Mouse (Mus musculus): ENCODE measurements around the gene Trim50. TPM values are rescaled to one million over a fixed set of nuclear protein-coding genes. Genes with fewer than 3 reads are reported as not detected.
A peak's percentile ranks its signal among the peaks of the same experiment; 100 is the strongest.

The Trim50 gene
- polyA plus RNA-seq (2014; fragmentation: Nextera tagmentation; extraction: Ambion mirVana) = not detected in 2 replicates

GRCm38 (mm10) chr5:135352995-135353394 is at the start of gene Trim50:
Gene Trim50 (plus strand): TSS chr5:135353295.
- no peak within 1 kb of the TSS for H3K4me3 ChIP-seq (ENCODE audit: low read depth, low read length)
- ATAC-seq = no peak
- no peak for DNase-seq (ENCODE audit: low spot score)
- 0 out of 2 replicates have a peak, but pooled peaks cover 4% of the 10 kb centered on the region for H3K9me3 ChIP-seq (replicated peaks; ENCODE audit: control insufficient read depth, low read length)
- no peak within 1 kb of the TSS for H3K9ac ChIP-seq (ENCODE audit: low read length)
- no peaks in the 10 kb centered on the region for H3K4me1 ChIP-seq (ENCODE audit: control insufficient read depth, insufficient read depth, low read length)
- no peaks in the 10 kb centered on the region for H3K27me3 ChIP-seq (replicated peaks; ENCODE audit: control insufficient read depth, insufficient read depth, low read length)
- H3K36me3 ChIP-seq (ENCODE audit: control insufficient read depth, insufficient read depth, low read length) = no peaks in the 10 kb centered on the region
- 69% methylated on average over 9 of the region's 9 CpGs for WGBS
- H3K27ac ChIP-seq (ENCODE audit: low read depth, low read length) = no peak within 1 kb of the TSS
- H3K4me2 ChIP-seq (ENCODE audit: low read length) = no peak within 1 kb of the TSS

- Histone ChIP-seq H3K9me3 (replicated peaks; ENCODE audit: control insufficient read depth, low read length) (no peaks in the 10 kb centered on the region), H3K27ac (ENCODE audit: low read depth, low read length) (no peak overlapping the region), H3K4me1 (ENCODE audit: control insufficient read depth, insufficient read depth, low read length) (no peaks in the 10 kb centered on the region), H3K4me2 (ENCODE audit: low read length) (no peak overlapping the region), H3K36me3 (ENCODE audit: control insufficient read depth, insufficient read depth, low read length) (no peaks in the 10 kb centered on the region), H3K27me3 (replicated peaks; ENCODE audit: control insufficient read depth, insufficient read depth, low read length) (no peaks in the 10 kb centered on the region), H3K4me3 (ENCODE audit: low read depth, low read length) (no peak overlapping the region), H3K9ac (ENCODE audit: low read length) (no peak overlapping the region)
- DNase-seq (ENCODE audit: low spot score) = no peak
- WGBS = 47% methylated on average over 10 of the region's 10 CpGs
- ATAC-seq = no peak
Measured at GRCm38 (mm10) chr5:135306321-135306965, 46.7 kb upstream of the Trim50 start.

GRCm38 (mm10) chr5:135316177-135316576 is 36.9 kb upstream of the Trim50 start:
- Histone ChIP-seq H3K9me3 (replicated peaks; ENCODE audit: control insufficient read depth, low read length) (no peaks in the 10 kb centered on the region), H3K36me3 (ENCODE audit: control insufficient read depth, insufficient read depth, low read length) (no peaks in the 10 kb centered on the region), H3K27me3 (replicated peaks; ENCODE audit: control insufficient read depth, insufficient read depth, low read length) (no peaks in the 10 kb centered on the region), H3K27ac (ENCODE audit: low read depth, low read length) (no peak overlapping the region), H3K4me3 (ENCODE audit: low read depth, low read length) (no peak overlapping the region), H3K9ac (ENCODE audit: low read length) (no peak overlapping the region), H3K4me2 (ENCODE audit: low read length) (no peak overlapping the region), H3K4me1 (ENCODE audit: control insufficient read depth, insufficient read depth, low read length) (no peaks in the 10 kb centered on the region)
- ATAC-seq (no peak), DNase-seq (ENCODE audit: low spot score) (no peak)
- 79% methylated on average over 3 of the region's 3 CpGs for WGBS

GRCm38 (mm10) chr5:135319856-135320255 is 33.2 kb upstream of the Trim50 start:
- WGBS = 59% methylated on average over 2 of the region's 2 CpGs
- no peak overlapping the region for H3K4me3 ChIP-seq (ENCODE audit: low read depth, low read length)
- no peak overlapping the region for H3K27ac ChIP-seq (ENCODE audit: low read depth, low read length)
- no peaks in the 10 kb centered on the region for H3K9me3 ChIP-seq (replicated peaks; ENCODE audit: control insufficient read depth, low read length)
- DNase-seq (ENCODE audit: low spot score) (no peak), ATAC-seq (no peak)
- no peak overlapping the region for H3K9ac ChIP-seq (ENCODE audit: low read length)
- H3K27me3 ChIP-seq (replicated peaks; ENCODE audit: control insufficient read depth, insufficient read depth, low read length) = no peaks in the 10 kb centered on the region
- H3K4me2 ChIP-seq (ENCODE audit: low read length) = no peak overlapping the region
- H3K36me3 ChIP-seq (ENCODE audit: control insufficient read depth, insufficient read depth, low read length) = no peaks in the 10 kb centered on the region
- H3K4me1 ChIP-seq (ENCODE audit: control insufficient read depth, insufficient read depth, low read length) = no peaks in the 10 kb centered on the region

- ATAC-seq = no peak
- H3K9me3 ChIP-seq (replicated peaks; ENCODE audit: control insufficient read depth, low read length) = no peaks in the 10 kb centered on the region
- no peak overlapping the region for H3K4me3 ChIP-seq (ENCODE audit: low read depth, low read length)
- H3K27ac ChIP-seq (ENCODE audit: low read depth, low read length) = no peak overlapping the region
- no peaks in the 10 kb centered on the region for H3K27me3 ChIP-seq (replicated peaks; ENCODE audit: control insufficient read depth, insufficient read depth, low read length)
- H3K4me1 ChIP-seq (ENCODE audit: control insufficient read depth, insufficient read depth, low read length) = no peaks in the 10 kb centered on the region
- no peaks in the 10 kb centered on the region for H3K36me3 ChIP-seq (ENCODE audit: control insufficient read depth, insufficient read depth, low read length)
- DNase-seq (ENCODE audit: low spot score) = no peak
- 91% methylated on average over 1 of the region's 1 CpGs for WGBS
- no peak overlapping the region for H3K9ac ChIP-seq (ENCODE audit: low read length)
- H3K4me2 ChIP-seq (ENCODE audit: low read length) = no peak overlapping the region
Measured at GRCm38 (mm10) chr5:135322197-135322596, 30.9 kb upstream of the Trim50 start.

GRCm38 (mm10) chr5:135326121-135326659 is 26.9 kb upstream of the Trim50 start:
- H3K9me3 ChIP-seq (replicated peaks; ENCODE audit: control insufficient read depth, low read length) = no peaks in the 10 kb centered on the region
- DNase-seq (ENCODE audit: low spot score) (peak; percentile 39), ATAC-seq (0 out of 2 replicates have a peak, but pooled peaks have one; percentile 18)
- no peaks in the 10 kb centered on the region for H3K4me1 ChIP-seq (ENCODE audit: control insufficient read depth, insufficient read depth, low read length)
- H3K27me3 ChIP-seq (replicated peaks; ENCODE audit: control insufficient read depth, insufficient read depth, low read length) = no peaks in the 10 kb centered on the region
- H3K4me2 ChIP-seq (ENCODE audit: low read length) = no peak overlapping the region
- whole genome bisulfite sequencing = 3% methylated on average over 3 of the region's 3 CpGs
- no peak overlapping the region for H3K4me3 ChIP-seq (ENCODE audit: low read depth, low read length)
- no peak overlapping the region for H3K27ac ChIP-seq (ENCODE audit: low read depth, low read length)
- H3K9ac ChIP-seq (ENCODE audit: low read length) = no peak overlapping the region
- no peaks in the 10 kb centered on the region for H3K36me3 ChIP-seq (ENCODE audit: control insufficient read depth, insufficient read depth, low read length)

GRCm38 (mm10) chr5:135329471-135329870 is 23.6 kb upstream of the Trim50 start:
- Histone ChIP-seq H3K4me1 (ENCODE audit: control insufficient read depth, insufficient read depth, low read length) (no peaks in the 10 kb centered on the region), H3K27me3 (replicated peaks; ENCODE audit: control insufficient read depth, insufficient read depth, low read length) (no peaks in the 10 kb centered on the region), H3K9ac (ENCODE audit: low read length) (no peak overlapping the region), H3K36me3 (ENCODE audit: control insufficient read depth, insufficient read depth, low read length) (no peaks in the 10 kb centered on the region), H3K4me2 (ENCODE audit: low read length) (no peak overlapping the region), H3K4me3 (ENCODE audit: low read depth, low read length) (no peak overlapping the region), H3K27ac (ENCODE audit: low read depth, low read length) (no peak overlapping the region), H3K9me3 (replicated peaks; ENCODE audit: control insufficient read depth, low read length) (no peaks in the 10 kb centered on the region)
- DNase-seq (ENCODE audit: low spot score) (no peak), ATAC-seq (no peak)
- WGBS = 90% methylated on average over 4 of the region's 4 CpGs

- 87% methylated on average over 5 of the region's 5 CpGs for WGBS
- Histone ChIP-seq H3K9ac (ENCODE audit: low read length) (no peak overlapping the region), H3K36me3 (ENCODE audit: control insufficient read depth, insufficient read depth, low read length) (no peaks in the 10 kb centered on the region), H3K4me3 (ENCODE audit: low read depth, low read length) (no peak overlapping the region), H3K4me1 (ENCODE audit: control insufficient read depth, insufficient read depth, low read length) (no peaks in the 10 kb centered on the region), H3K9me3 (replicated peaks; ENCODE audit: control insufficient read depth, low read length) (no peaks in the 10 kb centered on the region), H3K4me2 (ENCODE audit: low read length) (no peak overlapping the region), H3K27me3 (replicated peaks; ENCODE audit: control insufficient read depth, insufficient read depth, low read length) (no peaks in the 10 kb centered on the region), H3K27ac (ENCODE audit: low read depth, low read length) (no peak overlapping the region)
- DNase-seq (ENCODE audit: low spot score) = no peak
- no peak for ATAC-seq
Measured at GRCm38 (mm10) chr5:135330201-135330600, 22.9 kb upstream of the Trim50 start.

- H3K36me3 ChIP-seq (ENCODE audit: control insufficient read depth, insufficient read depth, low read length) = no peaks in the 10 kb centered on the region
- H3K4me1 ChIP-seq (ENCODE audit: control insufficient read depth, insufficient read depth, low read length) = no peaks in the 10 kb centered on the region
- H3K9me3 ChIP-seq (replicated peaks; ENCODE audit: control insufficient read depth, low read length) = no peaks in the 10 kb centered on the region
- H3K27ac ChIP-seq (ENCODE audit: low read depth, low read length) = no peak overlapping the region
- H3K4me3 ChIP-seq (ENCODE audit: low read depth, low read length) = no peak overlapping the region
- no peak overlapping the region for H3K4me2 ChIP-seq (ENCODE audit: low read length)
- 87% methylated on average over 6 of the region's 6 CpGs for WGBS
- no peaks in the 10 kb centered on the region for H3K27me3 ChIP-seq (replicated peaks; ENCODE audit: control insufficient read depth, insufficient read depth, low read length)
- no peak overlapping the region for H3K9ac ChIP-seq (ENCODE audit: low read length)
- no peak for ATAC-seq
- DNase-seq (ENCODE audit: low spot score) = no peak
Measured at GRCm38 (mm10) chr5:135331161-135331560, 21.9 kb upstream of the Trim50 start.
